Mouse (Mus musculus) hematopoietic multipotent progenitor cell, adult 10-12 weeks (in vitro differentiated cells): ENCODE results near the gene Tprn. TPM values are rescaled to one million over a fixed set of nuclear protein-coding genes. Genes with fewer than 3 reads are reported as not detected.

Experiments
- polyA plus RNA-seq: library from polyadenylated mRNA; stranded (reverse); fragments of >175 nt; gene quantifications from 2 replicates; pipeline ENCODE4 v1.2.3, GENCODE M21; 2012; ENCODE audit warnings: low replicate concordance

Gene Tprn
- 25.3 and 55.9 TPM in 2 replicates for polyA plus RNA-seq

DNA sequence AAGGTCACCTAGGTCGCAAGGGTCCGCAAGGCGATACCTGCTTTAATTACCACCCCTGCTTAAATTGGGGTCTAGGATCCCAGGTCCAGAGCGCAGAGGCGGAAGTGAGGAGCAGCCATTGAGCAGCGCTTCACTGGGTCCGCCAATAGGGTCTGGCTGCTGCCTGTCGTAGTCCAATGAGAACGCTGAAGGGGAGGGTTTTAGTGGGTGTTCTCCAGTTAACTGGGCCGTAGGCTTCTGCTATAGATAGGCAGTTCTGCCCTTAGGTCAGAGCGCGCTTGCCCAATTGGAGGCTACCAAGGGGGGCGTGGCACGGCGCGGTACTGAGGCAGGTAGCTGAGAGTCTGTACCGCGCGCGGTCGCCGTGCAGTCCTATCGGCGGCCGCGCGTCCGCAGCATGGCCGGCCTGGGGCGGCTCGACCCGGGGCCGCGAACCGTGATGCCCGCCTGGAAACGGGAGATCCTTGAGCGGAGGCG is at the start of gene Tprn:
Gene Tprn, plus strand, starts transcription at position 328 of the 477 bp plus-strand sequence.

DNA sequence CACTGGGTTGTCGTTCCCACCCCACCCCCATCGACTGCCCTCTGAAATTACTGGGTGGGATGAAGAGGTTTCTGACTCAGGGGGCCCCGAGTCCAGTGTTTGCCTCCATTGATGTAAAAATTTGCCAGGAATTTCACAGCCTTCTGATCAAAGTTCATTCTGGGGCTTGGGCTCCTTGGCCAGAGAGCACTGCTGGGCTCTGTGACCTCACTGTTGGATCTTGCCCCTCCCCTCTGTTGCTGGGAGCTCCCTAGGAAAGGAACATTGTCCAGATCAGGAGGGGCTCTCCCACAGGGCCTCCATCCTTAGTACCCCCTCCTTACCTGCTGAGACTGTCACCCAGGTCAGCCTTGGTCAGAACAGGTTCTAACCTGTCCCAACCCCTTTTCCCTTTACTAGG is 48.0 kb upstream of the Tprn start, which contains the start of gene Stpg3:
Gene Stpg3, minus strand, starts transcription at position 194 of the 400 bp plus-strand sequence.

DNA sequence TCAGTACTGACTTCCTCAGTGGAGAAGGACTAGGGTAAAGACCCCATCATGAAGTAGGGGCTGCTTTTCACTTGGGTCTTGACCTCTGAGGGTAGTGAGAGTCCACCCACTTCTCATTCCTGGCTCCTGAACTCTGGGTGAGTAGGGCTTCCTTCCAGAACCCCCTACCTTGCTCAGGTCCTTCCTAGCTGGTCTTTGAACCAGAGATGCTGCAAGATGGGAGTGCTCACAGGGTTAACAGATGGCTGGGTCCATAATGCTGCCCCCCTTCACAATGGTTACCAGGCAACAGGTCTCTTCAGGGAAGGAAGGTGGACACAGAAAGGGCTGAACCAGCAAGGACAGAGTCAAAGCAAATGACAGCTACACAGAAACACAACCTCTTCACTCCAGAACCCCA is 44.0 kb upstream of the Tprn start, which contains the start of gene Fam166a:
Gene Fam166a, plus strand, starts transcription at position 301 of the 400 bp plus-strand sequence.

DNA sequence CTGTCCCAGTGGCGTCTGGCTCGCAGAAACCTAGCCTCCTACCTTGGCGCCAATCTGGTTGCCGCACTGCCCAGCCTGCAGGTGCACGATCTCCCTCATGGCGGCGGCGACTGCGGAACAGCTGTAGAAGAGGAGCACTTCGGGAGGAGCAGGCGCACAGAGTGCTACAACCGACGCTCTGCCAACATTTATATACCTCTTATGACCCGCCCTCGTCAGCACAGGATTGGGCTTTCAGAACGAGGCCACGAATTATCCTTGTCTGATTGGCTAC is 38.0 kb upstream of the Tprn start, which contains the start of gene Tubb4b:
Gene Tubb4b, minus strand, starts transcription at position 211 of the 274 bp plus-strand sequence.

DNA sequence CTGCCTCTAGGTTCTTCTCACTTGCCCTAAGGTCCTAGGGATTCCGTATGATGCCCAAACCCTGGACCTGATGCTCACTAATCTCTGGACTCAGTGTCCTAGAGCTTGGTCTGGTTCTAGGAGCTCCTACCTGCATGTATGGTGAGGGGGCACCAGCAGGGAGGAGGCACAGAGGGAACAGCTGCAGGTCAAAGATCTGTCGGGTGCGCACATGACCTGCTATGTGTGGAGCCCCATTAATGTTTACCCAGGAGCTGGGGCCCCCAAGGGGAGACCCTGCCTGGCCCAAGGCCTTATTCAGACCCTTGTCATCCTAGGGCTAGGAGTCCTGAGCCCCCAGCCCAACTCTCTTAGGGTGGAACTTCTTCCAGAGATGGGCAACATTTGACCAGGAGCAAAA is 28.4 kb upstream of the Tprn start, which contains the start of gene Slc34a3:
Gene Slc34a3, minus strand, starts transcription at position 315 of the 400 bp plus-strand sequence.

DNA sequence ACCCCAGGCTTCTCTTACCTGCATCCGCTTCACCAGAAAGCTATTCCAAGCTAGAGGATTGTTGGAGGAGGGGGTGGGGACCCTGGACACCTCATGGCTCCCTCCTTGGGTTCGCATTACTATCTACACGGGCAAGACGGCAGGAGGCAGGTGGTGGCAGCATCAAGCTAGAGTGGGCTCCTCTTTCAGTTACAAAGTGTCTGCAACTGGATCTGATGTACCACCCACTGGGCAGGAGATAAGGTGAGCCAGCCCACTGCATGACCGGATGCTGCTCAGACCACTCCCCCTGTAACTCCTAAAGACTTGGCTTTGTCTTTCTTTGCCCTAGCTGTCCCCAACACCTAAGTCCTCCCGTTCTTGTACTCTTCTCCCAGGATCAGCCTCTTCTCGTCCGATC is 25.8 kb upstream of the Tprn start, which contains the start of gene Rnf224:
Gene Rnf224, minus strand, starts transcription at position 174 of the 400 bp plus-strand sequence.

DNA sequence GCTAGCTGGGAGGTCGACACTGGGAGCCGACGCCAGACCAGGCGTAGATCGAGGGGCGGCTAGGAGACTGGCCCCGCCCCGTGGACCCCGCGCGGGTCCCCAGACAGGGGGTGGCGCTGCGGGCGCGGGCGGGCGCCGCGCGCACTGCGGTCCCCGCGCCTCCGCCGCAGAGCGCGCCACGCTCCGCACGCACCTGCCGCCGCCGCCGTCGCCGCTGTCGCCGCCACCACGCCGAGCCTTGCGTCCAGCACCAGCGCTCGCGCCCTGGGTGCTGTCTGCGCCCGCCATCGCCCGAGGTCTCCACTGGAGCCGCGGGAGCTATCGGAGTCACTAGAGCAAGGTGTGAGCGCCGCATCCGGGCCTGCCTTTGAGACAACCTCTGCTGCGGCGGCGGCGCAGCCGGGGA is 20.3 kb upstream of the Tprn start, which contains the start of the genes Rnf208 and Cysrt1:
Gene Rnf208, plus strand, starts transcription at position 155 of the 406 bp plus-strand sequence.
Gene Cysrt1, minus strand, starts transcription at position 352 of the 406 bp plus-strand sequence.

DNA sequence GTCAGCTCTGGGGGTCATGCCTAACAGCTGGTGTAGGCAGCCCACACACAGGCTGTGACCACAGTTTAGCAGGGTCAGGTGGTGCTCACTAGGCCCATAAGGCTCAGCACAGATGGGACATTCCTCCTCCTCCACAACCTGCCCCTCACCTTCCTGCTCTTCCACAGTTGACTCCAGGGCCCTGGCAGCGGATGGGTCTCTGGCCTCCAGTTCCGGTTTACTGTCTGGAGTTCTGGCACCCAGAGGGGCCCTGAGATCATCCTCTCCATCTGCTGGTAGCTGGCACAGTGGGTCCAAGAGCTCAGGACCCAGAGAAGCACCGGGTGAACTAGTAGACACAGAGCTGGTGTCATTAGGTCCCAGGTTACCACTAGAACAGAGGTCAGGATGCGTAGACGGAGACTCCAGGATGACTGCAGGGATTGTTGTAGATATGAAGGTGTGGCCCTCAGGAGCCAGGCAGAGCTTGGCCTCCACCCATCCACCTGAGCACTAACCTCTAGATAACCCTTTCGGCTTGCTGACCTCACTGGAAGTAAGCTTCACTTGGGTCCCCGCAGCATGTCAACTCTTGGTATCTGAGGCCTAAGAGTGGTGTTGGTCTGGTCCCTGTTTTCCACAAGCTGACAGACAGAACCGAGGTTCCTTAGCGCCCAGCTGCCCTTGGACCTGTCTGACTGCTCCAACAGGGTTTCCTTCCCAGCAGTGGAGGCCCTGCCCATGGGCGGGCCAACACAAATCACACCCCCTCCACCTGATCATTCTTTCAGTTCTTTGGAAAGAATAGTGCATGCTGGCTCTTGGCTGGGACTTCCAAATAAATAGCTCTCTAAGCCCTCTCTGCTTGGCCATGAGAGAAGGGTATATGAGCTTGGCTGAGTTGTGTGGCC is 16.0 kb upstream of the Tprn start, which contains the start of gene AL732309.1:
Gene AL732309.1, minus strand, starts transcription at position 681 of the 890 bp plus-strand sequence.

DNA sequence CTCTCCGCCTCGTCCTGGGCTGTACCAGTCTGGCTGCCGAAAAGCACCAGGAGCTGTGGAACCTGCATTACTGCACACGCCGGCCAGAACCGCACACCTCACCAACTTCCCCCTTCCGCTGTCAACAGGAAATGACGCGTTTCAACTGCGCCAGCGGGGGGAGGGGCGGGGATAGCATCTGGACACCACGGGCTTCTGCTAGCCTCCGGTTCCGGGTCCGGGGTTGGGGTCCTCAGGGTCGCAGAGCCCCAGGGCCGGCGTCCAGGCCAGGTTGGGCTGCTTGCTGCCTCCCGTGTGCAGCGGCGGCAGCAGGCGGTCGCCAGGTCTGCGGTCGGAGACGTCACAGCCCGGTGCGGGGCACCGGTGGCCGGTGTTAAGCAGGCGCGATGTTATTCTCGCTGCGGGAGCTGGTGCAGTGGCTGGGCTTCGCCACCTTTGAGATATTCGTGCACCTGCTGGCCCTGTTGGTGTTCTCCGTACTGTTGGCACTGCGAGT is 7.1 kb upstream of the Tprn start, which contains the start of gene Tmem203:
Gene Tmem203, plus strand, starts transcription at position 156 of the 496 bp plus-strand sequence.

DNA sequence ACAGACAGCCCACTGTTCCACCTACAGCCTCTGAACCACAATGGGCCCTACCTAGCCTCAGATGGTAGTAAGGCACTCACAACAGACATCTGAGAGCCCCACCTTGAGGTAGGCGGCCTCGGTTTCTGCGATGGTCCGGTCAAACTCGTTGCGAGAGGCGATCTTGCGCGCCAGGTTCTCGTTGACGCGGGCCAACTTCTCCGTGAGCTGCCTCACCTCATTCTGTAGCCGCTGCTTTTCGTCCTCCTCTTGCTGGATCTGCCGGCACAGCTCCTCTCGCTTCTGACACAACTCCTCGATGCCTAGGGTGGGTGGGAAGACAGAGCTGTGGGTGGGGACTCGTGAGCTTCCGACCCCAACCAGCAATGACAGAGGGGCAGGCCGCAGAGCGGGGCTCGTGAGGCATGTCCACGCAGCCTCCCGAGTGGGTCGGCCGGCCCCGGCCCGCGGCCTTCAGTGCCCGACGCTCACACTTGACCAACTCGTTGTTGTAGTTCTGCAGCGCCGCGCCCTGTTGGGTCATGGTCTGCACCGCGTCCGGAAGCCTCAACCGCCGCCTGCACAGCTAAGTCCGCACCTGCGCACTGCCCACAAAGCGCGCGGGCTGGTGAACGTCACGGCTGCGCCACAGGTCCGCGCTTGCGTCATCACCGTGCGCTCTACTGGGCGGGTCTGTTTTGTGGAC is 9.6 kb downstream of the Tprn start, which contains the start of the genes Ssna1 and Anapc2:
Gene Ssna1, minus strand, starts transcription at position 612 of the 685 bp plus-strand sequence.
Gene Anapc2, plus strand, starts transcription at position 652 of the 685 bp plus-strand sequence.

DNA sequence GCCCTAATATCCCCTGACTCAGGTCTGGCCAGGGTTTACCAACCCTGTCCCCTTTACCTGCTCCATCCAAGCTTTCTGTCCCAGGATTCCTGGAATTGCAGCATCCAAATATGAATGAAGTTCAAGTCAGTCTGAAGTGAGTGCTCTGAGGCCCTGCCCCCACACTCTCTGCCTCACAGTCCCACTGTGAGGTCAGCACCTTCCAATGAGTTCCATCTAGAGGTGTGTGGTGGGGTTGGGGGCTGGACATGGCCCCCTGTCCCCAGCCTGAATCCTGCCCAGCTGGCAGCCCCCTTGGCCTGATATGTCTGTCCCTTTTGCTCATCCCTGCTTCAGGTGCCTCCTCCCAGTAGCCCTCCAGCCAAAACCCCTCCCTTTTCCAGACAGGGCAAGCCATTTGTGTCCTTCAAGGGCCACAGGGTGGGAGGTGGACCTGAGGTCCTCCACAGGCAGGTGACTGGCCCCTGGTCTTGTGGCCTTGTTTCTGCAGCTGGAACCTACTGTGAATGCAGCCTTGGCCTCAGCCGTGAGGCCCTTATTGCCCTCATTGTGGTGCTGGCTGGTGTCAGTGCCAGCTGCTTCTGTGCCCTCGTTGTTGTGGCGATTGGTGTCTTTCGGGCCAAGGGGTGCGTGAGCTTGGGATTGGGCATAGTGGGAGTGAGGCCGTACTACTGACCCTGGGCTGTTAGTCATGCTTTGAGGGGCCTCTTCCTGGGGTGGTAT is 25.7 kb downstream of the Tprn start, which contains the start of gene Tmem210:
Gene Tmem210, plus strand, starts transcription at position 219 of the 723 bp plus-strand sequence.

DNA sequence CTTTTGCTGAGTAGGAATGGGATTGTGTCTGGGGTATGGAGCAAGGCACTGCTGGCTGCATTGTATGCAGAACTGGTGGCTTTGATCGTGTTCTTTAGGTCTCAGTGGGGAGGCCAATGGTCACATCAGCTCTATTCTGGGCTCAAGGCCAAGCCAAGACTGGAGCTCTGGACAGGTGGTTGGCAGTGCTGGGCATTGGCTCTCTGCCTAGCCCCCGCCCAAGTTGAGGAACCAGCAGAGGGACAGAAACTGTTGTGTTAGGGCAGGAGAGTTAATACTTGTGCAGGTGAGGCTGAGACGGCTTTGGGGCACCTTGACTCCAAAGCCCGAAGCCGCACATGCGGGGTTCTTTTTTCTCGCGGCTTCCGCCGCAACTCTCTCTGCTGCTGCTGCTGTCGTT is 27.2 kb downstream of the Tprn start, which contains the start of gene Lrrc26:
Gene Lrrc26, plus strand, starts transcription at position 265 of the 400 bp plus-strand sequence.

DNA sequence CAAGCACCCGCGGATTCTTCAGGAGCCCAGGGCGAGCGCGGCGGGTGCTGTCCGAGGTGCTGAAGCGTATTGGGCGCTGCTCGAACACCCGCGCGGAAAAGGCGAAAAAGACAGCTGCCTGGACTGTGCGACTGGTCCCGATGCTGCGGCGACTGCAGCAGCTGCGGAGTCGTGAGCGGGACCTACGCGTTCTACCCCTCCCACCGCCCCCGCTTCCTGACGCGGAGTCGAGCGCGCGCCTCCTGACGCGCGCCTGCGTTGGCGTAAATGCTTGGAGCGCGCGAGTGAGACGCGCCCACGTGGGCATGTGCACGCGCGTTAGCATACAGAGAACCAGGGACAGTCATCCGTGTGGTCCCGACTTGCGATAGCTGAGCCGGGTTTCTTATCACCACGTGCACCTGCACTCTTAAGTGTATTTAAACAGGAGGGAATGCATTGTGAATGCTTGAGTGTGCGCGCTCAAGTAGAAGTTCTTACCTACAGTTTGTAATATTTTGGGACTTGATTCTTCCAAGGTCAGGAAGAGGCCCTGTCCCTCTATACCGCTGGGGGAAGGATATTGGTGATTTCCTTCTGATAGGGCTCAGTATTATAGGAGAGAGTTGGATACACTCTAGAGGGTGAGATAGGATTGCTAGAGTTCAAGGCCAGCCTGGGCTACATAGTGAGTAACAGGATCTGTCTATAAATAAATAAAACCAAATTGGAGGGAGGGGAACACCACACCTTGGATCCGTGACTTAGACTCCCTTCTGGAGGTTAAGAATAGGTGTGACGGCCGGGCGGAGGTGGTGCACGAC is 56.8 kb downstream of the Tprn start, which contains the start of gene Grin1:
Gene Grin1, minus strand, starts transcription at position 217 of the 803 bp plus-strand sequence.

Other genes with a start within 250 kb of the Tprn start
- 24.0 and 47.9 TPM in 2 replicates for gene Nsmf, start 208.3 kb upstream of the Tprn start, polyA plus RNA-seq
- gene Entpd8, start 182.3 kb upstream of the Tprn start, polyA plus RNA-seq, result not detected in 2 replicates
- gene Noxa1, start 167.5 kb upstream of the Tprn start, polyA plus RNA-seq, result 0.07 and 0.45 TPM in 2 replicates
- gene Nrarp, start 81.9 kb upstream of the Tprn start, polyA plus RNA-seq, result 10.2 and 19.3 TPM in 2 replicates
- 52.8 and 77.9 TPM in 2 replicates for gene Tor4a, start 65.7 kb upstream of the Tprn start, polyA plus RNA-seq
- 30.0 and 35.5 TPM in 2 replicates for gene Nelfb, start 51.1 kb upstream of the Tprn start, polyA plus RNA-seq
- 0.19 TPM in 1 of 2 replicates, not detected in the other for gene Stpg3, start 48.0 kb upstream of the Tprn start, polyA plus RNA-seq
- 0.13 TPM in 1 of 2 replicates, not detected in the other for gene Fam166a, start 43.9 kb upstream of the Tprn start, polyA plus RNA-seq
- 38.7 and 174 TPM in 2 replicates for gene Tubb4b, start 37.9 kb upstream of the Tprn start, polyA plus RNA-seq
- not detected in 2 replicates for gene Slc34a3, start 28.3 kb upstream of the Tprn start, polyA plus RNA-seq
- 0.13 TPM in 1 of 2 replicates, not detected in the other for gene Rnf224, start 25.8 kb upstream of the Tprn start, polyA plus RNA-seq
- 1.9 and 6.1 TPM in 2 replicates for gene Rnf208, start 20.4 kb upstream of the Tprn start, polyA plus RNA-seq
- not detected in 2 replicates for gene Cysrt1, start 20.2 kb upstream of the Tprn start, polyA plus RNA-seq
- 2.6 and 4.1 TPM in 2 replicates for gene AL732309.1, start 15.8 kb upstream of the Tprn start, polyA plus RNA-seq
- gene Tmem203, start 7.2 kb upstream of the Tprn start, polyA plus RNA-seq, result 12.0 and 24.1 TPM in 2 replicates
- gene Ssna1, start 9.8 kb downstream of the Tprn start, polyA plus RNA-seq, result 76.2 and 82.8 TPM in 2 replicates
- 19.8 and 24.6 TPM in 2 replicates for gene Anapc2, start 9.9 kb downstream of the Tprn start, polyA plus RNA-seq
- gene Tmem210, start 25.5 kb downstream of the Tprn start, polyA plus RNA-seq, result not detected in 2 replicates
- not detected in 2 replicates for gene Lrrc26, start 27.3 kb downstream of the Tprn start, polyA plus RNA-seq
- 0.03 TPM in 2 replicates for gene Grin1, start 56.6 kb downstream of the Tprn start, polyA plus RNA-seq
- gene Man1b1, start 69.7 kb downstream of the Tprn start, polyA plus RNA-seq, result 24.2 and 25.3 TPM in 2 replicates
- 6.8 and 11.7 TPM in 2 replicates for gene Dpp7, start 93.7 kb downstream of the Tprn start, polyA plus RNA-seq
- gene Uap1l1, start 103.1 kb downstream of the Tprn start, polyA plus RNA-seq, result 20.6 and 22.9 TPM in 2 replicates
- gene Sapcd2, start 109.7 kb downstream of the Tprn start, polyA plus RNA-seq, result 6.3 and 11.6 TPM in 2 replicates
- 0.10 TPM in 1 of 2 replicates, not detected in the other for gene Entpd2, start 133.3 kb downstream of the Tprn start, polyA plus RNA-seq
- 3.8 and 4.4 TPM in 2 replicates for gene Npdc1, start 136.7 kb downstream of the Tprn start, polyA plus RNA-seq
- gene Fut7, start 160.6 kb downstream of the Tprn start, polyA plus RNA-seq, result 4.5 and 10.9 TPM in 2 replicates
- gene Abca2, start 166.1 kb downstream of the Tprn start, polyA plus RNA-seq, result 32.3 and 48.6 TPM in 2 replicates
- gene Clic3, start 194.2 kb downstream of the Tprn start, polyA plus RNA-seq, result not detected in 2 replicates
- 82.6 and 103 TPM in 2 replicates for gene Paxx, start 198.5 kb downstream of the Tprn start, polyA plus RNA-seq
- not detected in 2 replicates for gene Ptgds, start 207.4 kb downstream of the Tprn start, polyA plus RNA-seq
- not detected in 2 replicates for gene Lcn12, start 231.3 kb downstream of the Tprn start, polyA plus RNA-seq
- gene Fbxw5, start 238.1 kb downstream of the Tprn start, polyA plus RNA-seq, result 16.5 and 48.8 TPM in 2 replicates
- gene C8g, start 239.1 kb downstream of the Tprn start, polyA plus RNA-seq, result 0.27 TPM in 1 of 2 replicates, not detected in the other